Mouse (Mus musculus): ENCODE results near the gene Chst8.

GRCm38 (mm10) chr7:34769531-34769930 lies 43.0 kb downstream of the Chst8 start:
- TF ChIP-seq ZNF384 (IDR thresholded peaks at IDR 0.05; ENCODE audit: low read depth, low read length), result no peak
- no peak for TF ChIP-seq MAFK (IDR thresholded peaks at IDR 0.05; ENCODE audit: insufficient read depth, low read depth, low read length)
- no peak for TF ChIP-seq CHD2 (IDR thresholded peaks at IDR 0.05; ENCODE audit: low read depth, low read length)
- TF ChIP-seq ZC3H11A (IDR thresholded peaks at IDR 0.05; ENCODE audit: borderline replicate concordance, low read depth, low read length), result no peak
- TF ChIP-seq HCFC1 (IDR thresholded peaks at IDR 0.05; ENCODE audit: borderline replicate concordance, insufficient read depth, low read length), result no peak
